Mouse (Mus musculus) G1E (cell line): ENCODE data around the gene Hoxc5. TPM values are rescaled to one million over a fixed set of nuclear protein-coding genes. Genes with fewer than 3 reads are reported as not detected.

Experiments
- ATAC-seq: 2 replicates; pipeline ENCODE4 v1.8.0; 2016; ENCODE audit warnings: mild to moderate bottlenecking; ENCODE audit not compliant: insufficient number of reproducible peaks, poor library complexity, low FRiP score, severe bottlenecking; ENCODE audit errors: extremely low read depth
- DNase-seq: peaks from one replicate; pipeline ENCODE4 v3.0.0; 2012; ENCODE audit warnings: low spot score
- H3K27me3 ChIP-seq: 2 replicates; pipeline ENCODE4 v1.6.1; 2012; ENCODE audit warnings: mild to moderate bottlenecking, low read length, inconsistent platforms; ENCODE audit not compliant: insufficient read depth
- H3K36me3 ChIP-seq: replicated peaks from 2 replicates; pipeline ENCODE3; 2012; ENCODE audit warnings: mild to moderate bottlenecking, inconsistent platforms
- H3K4me1 ChIP-seq: 2 replicates; pipeline ENCODE4 v1.6.1; 2012; ENCODE audit warnings: low read depth, low read length, inconsistent platforms, mixed read lengths; ENCODE audit not compliant: insufficient read depth
- H3K4me3 ChIP-seq: 2 replicates; pipeline ENCODE4 v1.5.1; 2012; ENCODE audit warnings: low read depth, mild to moderate bottlenecking, inconsistent platforms, low read length, moderate library complexity, mixed read lengths
- H3K9me3 ChIP-seq: replicated peaks from 2 replicates; pipeline ENCODE4 v1.6.1; 2012; ENCODE audit warnings: inconsistent platforms
- CTCF ChIP-seq: IDR thresholded peaks from 2 replicates; pipeline ENCODE4 v1.5.1; 2012; ENCODE audit warnings: low read depth, low read length, inconsistent platforms, mixed read lengths
- GATA1 ChIP-seq: IDR thresholded peaks from 2 replicates; pipeline ENCODE4 v1.6.1; 2012; ENCODE audit warnings: borderline replicate concordance, low read length, inconsistent platforms, mixed read lengths
- GATA2 ChIP-seq: IDR thresholded peaks from 2 replicates; pipeline ENCODE4 v1.6.1; 2012; ENCODE audit warnings: low read depth, low read length, inconsistent platforms, borderline replicate concordance
- POLR2AphosphoS5 ChIP-seq: IDR thresholded peaks from 2 replicates; pipeline ENCODE4 v1.6.1; 2012; ENCODE audit warnings: low read depth, low read length, inconsistent platforms; ENCODE audit not compliant: insufficient replicate concordance
- TAL1 ChIP-seq: conservative IDR thresholded peaks from 2 replicates; pipeline ENCODE4 v1.6.1; 2012; ENCODE audit warnings: low read depth, low read length, inconsistent platforms, mixed read lengths
- polyA plus RNA-seq: library from polyadenylated mRNA; stranded (reverse); fragments of >175 nt; gene quantifications from 2 replicates; pipeline ENCODE4 v1.2.3, GENCODE M21; 2012
- total RNA-seq, 2 experiments: library from RNA; stranded (forward) in 1 of 2; stranded (reverse) in 1 of 2; fragments of 200-1000 nt in 1 of 2; fragments of >200 nt in 1 of 2; fragmentation: Nextera tagmentation in 1 of 2; gene quantifications; 2 replicates each; pipeline ENCODE4 v1.2.3; 2014 to 2017

Gene Hoxc5
- total and polyA plus RNA-seq, 3 experiments = 9.1 to 19.8 (median 12.4) TPM

DNA sequence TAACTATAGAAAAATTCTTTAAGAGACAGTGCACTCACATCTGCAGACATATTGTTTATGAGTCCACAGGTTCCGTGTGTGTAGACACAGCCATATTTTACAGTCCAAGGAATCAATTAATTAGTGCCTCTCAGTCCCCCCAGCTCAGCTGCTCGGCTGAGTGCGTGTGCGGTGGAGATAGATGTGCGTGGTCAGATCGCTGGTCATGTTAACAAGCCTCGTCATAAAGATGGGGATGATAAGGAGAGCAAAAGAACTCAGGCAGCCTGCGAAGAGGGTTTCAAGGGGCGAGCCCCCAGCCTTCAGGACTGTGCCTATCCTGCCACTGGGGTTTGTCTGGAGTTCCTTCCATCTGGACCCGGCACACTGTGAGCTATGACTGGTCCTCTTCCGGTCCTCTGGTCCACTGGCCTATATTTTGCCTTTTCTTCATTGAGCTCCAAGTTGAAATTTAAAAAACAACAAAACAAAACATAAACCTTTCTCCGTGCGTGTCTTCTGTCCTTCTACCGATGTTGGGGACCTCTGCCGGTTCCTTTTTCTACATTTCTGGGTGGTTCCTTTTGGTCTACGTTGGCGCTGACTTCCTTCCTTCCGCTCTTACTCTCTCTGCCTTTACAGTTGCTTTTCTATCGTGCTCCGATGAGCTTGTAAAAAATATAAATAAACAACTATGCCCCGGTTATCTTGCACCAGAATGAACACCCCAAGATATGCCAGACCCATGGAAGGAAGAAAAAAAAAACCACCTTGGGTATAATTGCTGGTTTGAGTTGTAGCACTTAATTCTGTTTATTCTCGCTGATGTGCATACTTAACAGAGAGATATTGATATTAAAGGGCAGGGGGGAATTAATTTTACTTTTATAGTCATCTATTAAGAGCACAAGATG is 21.8 kb upstream of the Hoxc5 start:
- 0 out of 2 replicates have a peak, but pooled peaks have one; percentile 12 for TF ChIP-seq TAL1
- no peak for TF ChIP-seq CTCF
- H3K36me3 ChIP-seq = no peaks in the 10 kb centered on the region
- DNase-seq (no peak), ATAC-seq (peak; percentile 73)
- H3K4me1 ChIP-seq = peaks cover 28% of the 10 kb centered on the region
- H3K4me3 ChIP-seq = peak overlapping the region; percentile 65; the same call in 1 of the 2 replicates
- H3K9me3 ChIP-seq = no peaks in the 10 kb centered on the region; the same call in 1 of the 2 replicates
- H3K27me3 ChIP-seq = peaks cover 68% of the 10 kb centered on the region

DNA sequence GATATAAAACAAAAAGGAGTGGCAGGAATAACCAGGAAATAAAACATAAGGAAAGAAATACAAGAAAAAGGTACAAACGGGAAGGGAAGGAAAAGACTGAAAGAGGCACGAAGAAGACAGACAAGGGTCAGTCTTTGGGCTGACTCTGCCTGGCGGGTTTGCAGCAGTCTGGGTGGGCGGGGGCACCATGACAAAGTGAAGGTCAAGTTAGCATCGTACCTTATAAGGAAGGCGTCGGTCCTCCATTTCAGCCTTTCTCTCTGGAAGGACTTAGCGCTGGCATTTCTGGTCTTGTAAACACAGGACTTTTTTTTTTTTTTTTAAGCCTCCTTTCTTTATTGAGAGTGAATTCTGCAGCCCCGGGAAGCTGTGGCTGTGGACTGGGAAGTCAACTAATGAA is 20.0 kb upstream of the Hoxc5 start:
- DNase-seq (no peak), ATAC-seq (no peak)
- peaks cover 71% of the 10 kb centered on the region for H3K27me3 ChIP-seq
- H3K36me3 ChIP-seq = no peaks in the 10 kb centered on the region
- H3K4me1 ChIP-seq = peaks cover 28% of the 10 kb centered on the region
- no peak overlapping the region for H3K4me3 ChIP-seq
- no peaks in the 10 kb centered on the region; the same call in 1 of the 2 replicates for H3K9me3 ChIP-seq
- TF ChIP-seq GATA1 = no peak
- TF ChIP-seq TAL1 = no peak
- TF ChIP-seq CTCF = no peak
- no peak for TF ChIP-seq POLR2AphosphoS5
- TF ChIP-seq GATA2 = no peak

DNA sequence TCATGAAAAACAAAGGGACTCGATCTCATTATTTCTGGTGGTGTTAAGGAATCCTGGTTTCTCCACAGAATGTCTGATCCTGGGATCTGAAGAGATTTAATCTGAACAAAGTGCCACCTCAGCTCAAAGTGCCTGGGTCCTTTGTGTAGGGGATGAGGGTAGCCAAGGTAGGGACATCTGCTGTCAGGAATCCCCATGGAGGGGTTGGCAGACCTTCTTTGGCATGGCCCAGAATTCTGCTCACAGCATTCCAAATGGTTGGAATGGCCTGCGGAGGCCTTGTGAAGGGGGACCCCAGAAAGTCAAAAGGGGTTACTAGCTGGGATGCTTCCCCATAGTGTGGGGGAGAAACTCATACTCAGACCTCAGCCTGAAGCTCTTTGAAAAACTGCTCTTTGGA is 18.4 kb upstream of the Hoxc5 start:
- Histone ChIP-seq H3K36me3 (no peaks in the 10 kb centered on the region), H3K4me1 (peaks cover 18% of the 10 kb centered on the region), H3K9me3 (no peaks in the 10 kb centered on the region), H3K27me3 (peaks cover 71% of the 10 kb centered on the region), H3K4me3 (no peak overlapping the region)
- DNase-seq (no peak), ATAC-seq (no peak)
- TF ChIP-seq GATA1 = no peak
- no peak for TF ChIP-seq CTCF

DNA sequence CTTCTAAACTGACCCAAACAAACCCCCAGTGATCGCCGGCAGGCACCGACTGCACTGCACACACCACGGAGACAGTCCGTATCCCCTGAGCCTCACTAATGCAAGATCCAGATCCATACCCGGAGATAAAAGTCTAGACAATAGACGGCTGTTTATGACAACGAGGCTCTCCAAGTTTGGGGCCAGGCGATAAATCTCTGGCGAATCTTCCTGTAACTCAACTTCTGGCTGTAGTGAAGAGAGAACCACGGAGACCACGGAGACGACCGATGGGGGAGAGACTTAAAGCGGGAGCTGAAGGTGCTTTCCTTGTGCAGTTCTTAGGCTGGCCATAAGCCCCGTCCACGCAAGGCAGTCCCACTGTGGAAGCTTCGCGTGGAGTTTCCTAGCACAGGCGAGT is 17.5 kb upstream of the Hoxc5 start:
- Histone ChIP-seq H3K9me3 (no peaks in the 10 kb centered on the region), H3K4me1 (peaks cover 21% of the 10 kb centered on the region), H3K36me3 (no peaks in the 10 kb centered on the region), H3K4me3 (no peak overlapping the region), H3K27me3 (peaks cover 78% of the 10 kb centered on the region)
- TF ChIP-seq CTCF = no peak
- no peak for TF ChIP-seq GATA2
- no peak for TF ChIP-seq GATA1
- TF ChIP-seq POLR2AphosphoS5 = no peak
- no peak for TF ChIP-seq TAL1
- no peak for ATAC-seq
- no peak for DNase-seq

DNA sequence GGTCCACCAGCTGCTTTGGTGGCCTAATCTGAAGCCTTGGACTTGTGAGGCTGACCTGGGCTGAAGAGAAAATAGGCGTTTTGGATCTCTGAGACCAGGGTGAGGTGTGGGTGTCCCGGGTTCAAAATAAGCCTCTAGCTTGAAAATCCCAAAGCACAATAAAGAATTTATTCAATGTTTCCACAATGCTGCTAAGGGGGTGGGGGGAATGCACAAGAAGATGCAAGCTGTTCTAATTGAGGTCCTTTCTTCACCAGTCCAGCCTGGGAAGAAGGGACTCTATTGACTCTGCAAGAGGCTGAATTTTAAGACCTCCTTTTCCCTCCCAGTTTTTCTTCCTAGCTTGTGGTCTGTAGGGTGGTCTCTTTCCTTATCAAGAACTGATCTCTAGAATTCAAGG is 16.4 kb upstream of the Hoxc5 start:
- H3K4me1 ChIP-seq = peaks cover 18% of the 10 kb centered on the region
- H3K27me3 ChIP-seq = peaks cover 86% of the 10 kb centered on the region
- no peaks in the 10 kb centered on the region for H3K9me3 ChIP-seq
- no peak overlapping the region for H3K4me3 ChIP-seq
- TF ChIP-seq CTCF = no peak
- no peak for TF ChIP-seq GATA2
- TF ChIP-seq TAL1 = no peak
- no peak for TF ChIP-seq POLR2AphosphoS5
- no peak for TF ChIP-seq GATA1
- H3K36me3 ChIP-seq = no peaks in the 10 kb centered on the region
- no peak for DNase-seq
- no peak for ATAC-seq

DNA sequence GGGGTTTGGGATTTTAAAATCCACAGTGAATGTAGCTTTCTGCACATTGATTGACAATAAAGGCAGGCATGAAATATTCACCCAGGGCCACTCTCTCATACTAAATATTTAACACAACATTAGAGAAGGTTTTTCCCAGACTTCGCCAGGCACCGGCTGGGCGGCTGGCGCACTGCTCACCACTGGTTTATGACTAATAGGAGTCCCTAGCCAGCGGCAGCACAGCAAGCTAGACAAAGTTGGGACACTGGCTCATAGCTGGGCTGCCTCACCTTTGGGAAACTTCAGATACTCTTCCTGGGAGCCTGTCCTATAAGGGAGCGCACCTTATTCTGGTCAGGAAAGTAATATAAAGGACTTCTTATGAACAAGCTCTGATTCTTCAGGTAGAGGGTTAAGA is 13.7 kb upstream of the Hoxc5 start:
- Histone ChIP-seq H3K4me3 (no peak overlapping the region), H3K27me3 (peaks cover 95% of the 10 kb centered on the region), H3K9me3 (no peaks in the 10 kb centered on the region), H3K36me3 (no peaks in the 10 kb centered on the region), H3K4me1 (peaks cover 15% of the 10 kb centered on the region)
- DNase-seq (no peak), ATAC-seq (no peak)
- no peak for TF ChIP-seq POLR2AphosphoS5
- no peak for TF ChIP-seq GATA1
- no peak for TF ChIP-seq TAL1
- TF ChIP-seq CTCF = no peak
- no peak for TF ChIP-seq GATA2

DNA sequence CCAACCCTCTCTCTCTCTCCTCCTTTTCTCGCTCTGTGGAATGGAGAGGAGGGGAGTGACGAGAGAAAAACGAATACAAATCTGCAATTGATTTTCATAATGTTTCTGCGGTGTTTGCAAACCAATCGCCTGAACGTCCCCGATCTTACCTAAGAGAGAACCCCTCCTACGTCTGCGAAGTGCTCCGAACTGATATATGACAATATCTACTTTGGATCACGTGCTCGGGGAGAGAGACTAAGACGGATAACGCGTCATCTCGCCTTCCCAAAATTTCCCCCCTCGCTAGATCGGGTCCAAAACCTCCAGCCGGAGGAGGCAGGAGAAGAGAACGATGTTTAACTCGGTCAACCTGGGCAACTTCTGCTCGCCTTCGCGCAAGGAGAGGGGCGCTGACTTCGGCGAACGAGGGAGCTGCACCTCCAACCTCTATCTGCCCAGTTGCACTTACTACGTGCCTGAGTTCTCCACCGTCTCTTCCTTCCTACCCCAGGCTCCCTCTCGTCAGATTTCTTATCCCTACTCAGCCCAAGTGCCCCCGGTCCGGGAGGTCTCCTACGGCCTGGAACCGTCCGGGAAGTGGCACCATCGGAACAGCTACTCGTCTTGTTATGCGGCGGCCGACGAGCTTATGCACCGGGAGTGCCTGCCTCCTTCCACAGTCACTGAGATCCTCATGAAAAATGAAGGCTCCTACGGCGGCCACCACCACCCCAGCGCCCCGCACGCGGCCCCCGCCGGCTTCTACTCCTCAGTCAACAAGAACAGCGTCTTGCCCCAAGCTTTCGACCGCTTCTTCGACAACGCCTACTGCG is 12.8 kb upstream of the Hoxc5 start, which contains the start of gene Hoxc11:
Gene Hoxc11 (plus strand): TSS at position 236 of the 815 bp plus-strand sequence.
- no peak within 1 kb of the TSS for H3K4me3 ChIP-seq
- TF ChIP-seq TAL1 (no peak), POLR2AphosphoS5 (no peak), CTCF (no peak), GATA1 (no peak), GATA2 (no peak)
- peaks cover 92% of the 10 kb centered on the region for H3K27me3 ChIP-seq
- no peaks in the 10 kb centered on the region for H3K36me3 ChIP-seq
- no peaks in the 10 kb centered on the region for H3K9me3 ChIP-seq
- DNase-seq (no peak), ATAC-seq (no peak)
- H3K4me1 ChIP-seq = peaks cover 16% of the 10 kb centered on the region
